Mouse (Mus musculus) splenic B cell, adult 2 months (primary cell): Measurements from ENCODE around the gene Csnk1e.

Experiments used
- DNase-seq: peaks from one replicate; pipeline ENCODE4 v3.0.0-alpha.2; 2011; ENCODE audit warnings: low read depth, low spot score
- H3K27me3 ChIP-seq: 2 replicates; pipeline ENCODE4 v1.6.1; 2012; ENCODE audit warnings: mild to moderate bottlenecking, low read length, moderate library complexity, mixed read lengths; ENCODE audit not compliant: control insufficient read depth, poor library complexity, insufficient read depth, severe bottlenecking
- H3K36me3 ChIP-seq: 2 replicates; pipeline ENCODE4 v1.6.1; 2012; ENCODE audit warnings: mild to moderate bottlenecking, low read length, moderate library complexity, mixed read lengths; ENCODE audit not compliant: control insufficient read depth, poor library complexity, insufficient read depth, severe bottlenecking

The Csnk1e gene

DNA sequence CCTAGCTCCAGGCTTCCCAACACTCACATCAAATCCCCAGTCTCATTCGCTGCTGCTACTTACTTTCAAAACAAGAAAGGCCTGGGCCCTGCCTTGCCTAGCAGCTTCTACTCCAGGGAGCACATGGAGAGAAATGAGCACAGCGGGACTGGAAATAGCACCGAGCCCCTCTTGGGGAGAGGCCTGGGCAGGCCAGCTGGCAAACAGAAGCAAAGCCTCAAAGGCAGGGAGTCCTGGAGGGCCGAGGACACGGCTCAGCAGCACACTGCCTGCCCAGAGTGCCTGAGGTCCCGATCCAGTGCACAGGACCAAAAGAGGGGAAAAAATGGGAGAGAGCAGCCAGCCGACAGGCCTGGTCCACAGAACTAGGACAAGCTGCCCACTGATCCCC lies 54.4 kb downstream of the Csnk1e start:
- no peak for DNase-seq

DNA sequence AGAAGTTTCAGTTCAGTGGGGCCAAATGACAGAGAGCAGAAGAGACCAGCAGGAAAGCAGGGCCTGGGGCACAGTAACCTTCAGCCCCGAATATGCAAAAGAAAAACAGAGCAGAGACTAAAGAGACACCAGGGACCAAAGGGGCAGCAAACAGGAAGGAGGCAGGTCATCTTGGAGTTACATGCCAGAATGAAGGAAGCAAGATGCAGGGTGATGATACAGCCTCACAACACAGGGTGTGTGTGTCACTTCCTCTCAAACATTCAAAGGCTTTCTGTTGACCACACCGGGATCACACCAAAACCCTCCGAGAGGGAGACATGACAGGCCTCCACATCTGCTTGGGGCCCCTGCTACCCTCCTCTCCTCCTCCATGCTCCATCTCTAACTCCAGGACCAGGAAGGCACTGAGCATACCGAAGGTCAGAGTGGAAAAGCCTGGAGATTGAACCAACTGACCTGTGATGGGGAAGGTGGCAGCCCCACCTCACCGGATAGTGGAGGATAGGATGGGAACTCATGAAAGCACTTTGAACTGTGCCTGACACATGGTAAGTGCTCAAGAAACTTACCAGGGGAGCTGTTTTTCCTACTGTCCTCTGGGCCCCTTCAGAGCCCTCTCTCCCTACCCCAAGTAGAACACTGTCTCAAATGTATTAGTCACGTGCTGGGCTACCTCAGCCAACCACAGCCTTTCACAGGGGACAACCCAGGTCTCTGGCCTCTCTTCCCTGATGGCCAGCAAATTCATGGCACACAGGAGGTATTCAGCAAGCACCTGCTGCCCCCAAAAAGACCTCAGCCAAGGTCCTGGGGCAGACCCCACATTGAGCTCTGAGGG lies 55.0 kb downstream of the Csnk1e start:
- Histone ChIP-seq H3K27me3 (no peaks in the 10 kb centered on the region), H3K36me3 (no peaks in the 10 kb centered on the region)
- no peak for DNase-seq

More for the DNA sequence above, 54.4 kb downstream of the Csnk1e start:
- Histone ChIP-seq H3K36me3 (no peaks in the 10 kb centered on the region), H3K27me3 (no peaks in the 10 kb centered on the region)

DNA sequence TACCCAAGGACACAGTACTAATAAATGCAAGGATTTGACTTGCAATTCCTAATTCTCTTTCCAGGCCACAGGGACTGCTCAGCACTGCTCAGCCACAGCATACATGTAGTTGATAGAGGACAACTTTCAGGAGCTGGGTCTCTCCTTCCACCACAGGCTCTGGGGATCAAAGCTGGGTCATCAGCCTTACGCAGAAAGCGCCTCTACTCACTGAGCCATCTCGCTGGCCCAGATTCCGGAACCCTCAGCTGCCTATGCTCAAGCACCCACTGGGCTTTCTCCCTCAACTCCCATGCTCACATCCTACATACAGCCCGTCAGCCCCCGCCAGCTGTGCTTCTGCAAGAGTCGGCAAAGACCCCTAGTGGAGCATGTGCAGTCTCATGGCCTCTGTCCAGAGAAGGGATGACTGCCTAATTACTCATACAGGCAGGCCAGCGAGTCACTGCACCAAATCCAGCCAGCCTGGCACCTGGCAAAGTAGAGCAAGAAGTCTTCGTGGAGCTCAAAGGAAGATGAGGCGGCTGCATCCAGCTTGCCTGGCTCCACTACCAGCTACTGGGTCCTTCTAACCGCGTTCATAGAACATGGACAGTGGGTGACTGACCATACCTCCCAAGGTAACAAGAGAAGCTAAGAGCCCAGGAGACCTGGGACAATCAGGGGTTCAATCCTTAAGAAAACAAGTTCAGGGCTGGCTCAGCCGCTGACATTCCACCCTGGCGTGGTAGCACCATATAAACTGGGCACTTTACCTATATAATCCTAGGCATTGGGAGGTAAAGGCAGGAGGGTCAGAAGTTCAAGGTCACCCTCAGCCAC lies 55.9 kb downstream of the Csnk1e start:
- DNase-seq: no peak
- no peaks in the 10 kb centered on the region for H3K27me3 ChIP-seq
- no peaks in the 10 kb centered on the region for H3K36me3 ChIP-seq

DNA sequence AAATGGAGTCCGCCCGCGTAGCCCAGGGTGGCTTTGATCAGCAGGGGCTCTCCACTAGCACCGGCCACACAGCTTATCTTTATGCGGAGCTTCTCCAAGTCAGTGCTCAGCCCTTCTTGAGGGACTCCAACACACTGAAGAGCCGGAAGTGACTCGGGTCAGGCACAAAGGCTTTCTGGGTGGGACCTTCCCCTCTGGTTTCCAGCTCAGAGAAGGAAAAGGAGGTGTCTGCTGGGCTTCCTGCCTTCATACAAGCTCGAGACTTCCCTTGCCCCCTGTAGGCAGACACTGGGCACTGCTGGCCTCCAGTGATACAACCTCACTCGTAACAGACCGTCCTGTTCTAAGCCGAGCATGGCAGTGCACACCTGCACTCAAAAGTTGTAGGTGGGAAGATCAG lies 58.6 kb downstream of the Csnk1e start:
- Histone ChIP-seq H3K36me3 (no peaks in the 10 kb centered on the region), H3K27me3 (no peaks in the 10 kb centered on the region)
- DNase-seq: peak; percentile 43

DNA sequence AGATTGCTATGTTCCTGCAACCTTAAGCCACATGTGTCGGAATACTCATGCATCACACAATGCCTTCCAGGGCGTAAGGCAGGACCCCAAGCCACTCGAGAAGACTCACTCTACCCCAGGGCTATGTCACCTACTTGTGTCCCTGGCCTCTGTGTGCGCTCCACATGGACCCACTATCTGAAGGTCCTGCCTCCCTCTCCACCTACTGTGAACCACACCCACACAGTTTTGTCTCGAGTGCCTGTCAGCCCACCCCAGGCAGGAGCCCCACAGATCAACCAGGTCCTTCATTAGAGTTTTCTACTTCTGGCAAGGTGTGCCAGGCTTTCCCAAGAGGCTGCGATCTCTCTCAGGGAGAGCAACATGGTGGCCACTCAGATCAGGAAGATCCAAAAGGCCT lies 60.1 kb downstream of the Csnk1e start:
- DNase-seq: no peak
- H3K27me3 ChIP-seq: no peaks in the 10 kb centered on the region
- no peaks in the 10 kb centered on the region for H3K36me3 ChIP-seq

DNA sequence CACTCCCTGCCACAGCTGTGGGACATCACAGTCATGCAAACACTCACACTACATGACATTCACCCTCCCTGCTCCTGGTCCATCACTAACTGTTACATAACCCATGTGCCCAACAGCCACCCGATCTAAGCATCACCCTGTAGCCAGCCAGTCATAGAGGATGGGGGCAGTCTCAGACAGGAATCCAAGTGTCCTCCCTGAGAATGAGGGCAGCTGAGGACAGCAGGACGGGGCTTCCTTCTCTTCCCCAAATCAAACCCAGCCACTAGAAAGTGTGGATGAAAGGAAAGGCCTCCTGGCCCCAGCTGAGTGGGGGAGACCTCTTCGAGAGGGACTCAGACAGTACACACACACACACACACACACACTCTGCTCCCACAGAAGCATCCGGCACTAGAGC lies 60.5 kb downstream of the Csnk1e start:
- Histone ChIP-seq H3K36me3 (no peaks in the 10 kb centered on the region), H3K27me3 (no peaks in the 10 kb centered on the region)
- DNase-seq: no peak

DNA sequence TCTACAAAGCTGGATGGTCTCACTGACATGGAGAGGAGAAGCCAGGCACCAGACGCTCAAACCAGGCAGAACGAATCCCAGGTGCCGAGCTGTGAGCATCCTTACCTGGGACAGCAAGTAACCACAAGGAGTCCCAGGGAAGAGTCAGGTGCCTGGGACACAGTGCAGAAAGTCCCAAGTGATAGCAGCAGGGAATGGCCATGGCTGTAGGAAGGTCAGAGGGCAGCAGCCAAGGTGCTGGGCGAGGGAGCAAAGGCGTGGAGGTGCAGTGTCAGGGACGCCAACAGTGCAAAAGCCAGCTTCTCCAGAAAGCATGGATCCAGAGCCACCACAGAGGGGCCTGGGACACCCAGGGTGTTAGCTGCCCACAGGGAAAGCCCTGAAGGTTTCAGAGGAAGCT lies 62.3 kb downstream of the Csnk1e start:
- no peak for DNase-seq
- no peaks in the 10 kb centered on the region for H3K27me3 ChIP-seq

DNA sequence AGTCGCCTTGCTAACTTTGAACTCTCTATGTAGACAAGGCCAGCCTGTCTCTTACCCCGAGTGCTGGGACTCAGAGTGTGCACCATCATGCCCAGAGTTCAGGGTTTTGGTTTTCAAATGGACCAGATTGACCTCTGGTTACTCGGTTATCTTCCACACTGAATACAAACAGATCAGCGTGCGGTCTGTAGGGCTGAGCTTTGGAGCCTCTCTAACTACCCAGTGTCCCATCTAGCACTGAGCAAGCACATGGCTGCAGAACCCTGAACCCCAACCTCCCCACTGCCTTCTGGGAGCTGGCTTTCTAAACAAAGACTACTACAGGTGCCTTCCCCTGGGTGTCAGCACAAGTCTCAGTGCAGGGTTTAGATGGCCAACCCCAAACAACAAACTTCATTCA lies 62.8 kb downstream of the Csnk1e start:
- Histone ChIP-seq H3K27me3 (no peaks in the 10 kb centered on the region), H3K36me3 (no peaks in the 10 kb centered on the region)
- DNase-seq: no peak

More for the DNA sequence above, 62.3 kb downstream of the Csnk1e start:
- no peaks in the 10 kb centered on the region for H3K36me3 ChIP-seq

DNA sequence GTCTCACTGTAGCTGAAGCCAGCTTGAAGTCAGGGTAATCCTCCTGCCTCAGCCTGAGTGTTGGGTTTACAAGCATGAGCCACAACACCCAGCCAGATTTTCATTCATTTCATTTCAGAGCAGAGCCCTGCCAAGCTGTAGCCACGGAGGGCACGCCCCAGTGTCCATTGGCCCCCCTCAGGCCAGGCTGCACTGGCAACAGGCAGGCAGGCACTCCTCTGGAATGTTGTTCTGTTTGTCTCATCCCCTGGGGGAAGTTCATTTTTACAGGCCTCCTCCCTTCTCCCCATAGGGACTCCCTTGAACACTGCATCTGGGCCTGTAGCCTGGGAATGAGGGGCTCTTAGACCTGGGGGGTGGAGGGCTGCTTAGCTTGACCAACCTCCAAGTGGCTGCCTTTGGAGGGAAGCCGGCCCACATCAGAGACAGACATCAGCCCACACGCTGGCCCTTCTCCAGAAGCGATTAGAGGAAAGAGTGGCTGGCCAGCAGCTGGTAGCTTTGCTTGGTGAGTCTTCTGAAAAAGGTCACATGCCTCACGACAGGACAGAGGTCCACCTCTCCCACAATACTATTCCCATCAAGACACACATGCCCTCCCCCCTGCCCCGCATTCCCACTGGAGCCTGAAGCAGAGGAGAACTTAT lies 63.8 kb downstream of the Csnk1e start:
- no peaks in the 10 kb centered on the region for H3K36me3 ChIP-seq
- H3K27me3 ChIP-seq: no peaks in the 10 kb centered on the region
- no peak for DNase-seq

DNA sequence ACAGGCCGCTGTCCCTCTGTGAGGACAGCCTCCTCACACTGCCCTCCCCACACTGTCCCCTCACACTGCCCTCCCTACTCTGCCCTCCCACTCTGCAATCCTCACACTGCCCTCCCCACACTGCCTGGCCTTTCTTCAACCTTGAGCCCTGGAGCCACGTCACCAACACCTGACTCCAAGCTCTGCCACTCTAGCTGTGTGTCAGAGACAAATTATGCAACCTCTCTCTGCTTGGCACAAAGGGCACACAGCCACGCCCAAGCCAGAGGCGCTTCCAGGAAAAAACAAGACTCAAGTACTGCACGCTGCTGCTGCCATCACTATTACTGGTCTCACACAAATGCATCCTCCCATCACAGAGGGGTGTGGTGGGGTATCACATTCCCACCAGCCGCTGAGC lies 64.9 kb downstream of the Csnk1e start:
- Histone ChIP-seq H3K27me3 (no peaks in the 10 kb centered on the region), H3K36me3 (no peaks in the 10 kb centered on the region)
- no peak for DNase-seq

DNA sequence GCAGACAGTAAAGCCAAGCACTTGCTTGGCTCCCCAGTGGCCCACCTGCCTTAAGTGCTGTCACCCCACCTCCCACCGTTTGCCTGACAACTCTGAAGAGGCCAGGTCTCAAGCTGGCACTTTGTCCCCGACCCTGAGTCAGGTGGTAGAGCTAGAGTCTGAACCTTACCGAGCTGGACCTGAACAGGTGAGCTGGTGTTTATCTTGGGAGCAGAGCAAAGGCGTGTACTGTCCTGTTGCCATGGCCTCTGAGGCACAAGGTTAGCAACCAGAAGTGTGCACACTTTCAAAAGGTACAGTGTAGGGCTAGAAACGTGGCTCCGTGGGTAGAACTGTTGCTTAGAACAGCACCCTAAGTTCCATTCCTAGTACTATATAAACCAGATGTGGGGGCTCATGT lies 67.2 kb downstream of the Csnk1e start:
- no peak for DNase-seq
- H3K27me3 ChIP-seq: no peaks in the 10 kb centered on the region
- H3K36me3 ChIP-seq: no peaks in the 10 kb centered on the region

DNA sequence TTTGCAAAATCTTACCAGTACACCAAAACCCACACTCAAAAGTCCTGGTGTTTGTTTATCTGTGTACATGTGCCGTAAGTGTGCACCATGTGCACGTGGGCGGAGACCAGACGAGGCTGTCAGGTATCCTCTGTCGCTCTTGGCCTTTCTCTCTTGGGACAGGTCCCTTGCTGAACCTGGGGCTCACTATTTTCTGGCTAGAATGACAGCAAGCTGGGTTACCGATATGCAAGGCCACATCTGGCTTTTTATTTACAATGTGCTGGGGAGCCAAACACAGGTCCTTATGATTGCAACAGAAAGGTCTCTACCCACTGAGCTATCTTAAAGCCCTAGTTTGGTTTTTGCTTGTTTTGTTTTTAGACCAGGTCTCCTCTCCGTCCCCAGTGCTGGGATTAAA lies 67.8 kb downstream of the Csnk1e start:
- DNase-seq: no peak
- no peaks in the 10 kb centered on the region for H3K27me3 ChIP-seq
- no peaks in the 10 kb centered on the region for H3K36me3 ChIP-seq

DNA sequence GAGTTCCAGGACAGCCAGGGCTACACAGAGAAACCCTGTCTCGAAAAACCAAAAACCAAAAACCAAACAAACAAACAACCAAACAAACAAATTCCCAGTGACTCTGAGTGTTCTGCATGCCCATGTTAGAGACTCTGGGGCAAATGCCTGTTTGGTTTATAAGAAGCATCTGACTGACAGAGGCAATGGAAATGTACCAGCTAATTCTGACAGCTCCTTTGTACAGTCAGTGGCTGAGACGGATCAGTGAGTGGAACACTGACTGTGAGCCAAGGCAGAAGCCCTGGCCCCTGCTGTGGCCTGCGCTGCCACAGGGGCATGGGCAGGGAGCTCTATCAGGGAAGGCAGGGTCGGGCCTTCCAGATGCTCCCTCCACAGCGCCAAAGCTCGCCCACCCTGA lies 68.3 kb downstream of the Csnk1e start:
- no peaks in the 10 kb centered on the region for H3K27me3 ChIP-seq
- H3K36me3 ChIP-seq: no peaks in the 10 kb centered on the region
- no peak for DNase-seq

DNA sequence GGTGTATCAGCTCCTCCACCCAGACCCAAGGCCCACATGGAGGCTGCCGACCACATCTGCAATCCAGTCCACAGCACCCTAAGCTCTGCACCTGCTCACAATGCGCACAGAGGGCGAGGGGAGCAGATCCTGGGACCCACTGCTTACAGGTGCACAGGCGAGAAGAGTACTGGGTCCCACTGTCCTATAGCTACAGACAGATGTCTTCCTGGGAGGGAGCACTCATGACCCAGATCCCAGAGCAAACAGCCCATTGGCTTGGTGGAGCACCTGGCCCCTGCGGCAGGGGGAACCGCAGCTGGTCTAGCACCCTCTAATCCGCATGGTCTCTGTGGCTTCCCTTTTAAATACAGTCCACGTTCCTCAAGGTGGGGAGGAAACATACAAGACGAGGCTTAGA lies 73.7 kb downstream of the Csnk1e start:
- no peak for DNase-seq
- Histone ChIP-seq H3K27me3 (no peaks in the 10 kb centered on the region), H3K36me3 (peaks cover 1% of the 10 kb centered on the region; the same call in 1 of the 2 replicates)
